Mouse (Mus musculus) thymus, adult 18-20 months (tissue): Measurements from ENCODE around the gene Sart3.
"Not testable (repeated sequence)": the region's sequence is repeated elsewhere in the genome, so short reads cannot be mapped to it uniquely, and the experiment has no call there.

Experiments
- DNase-seq, 2 experiments: peaks; one replicate each; pipeline ENCODE4 v3.0.0; 2022; ENCODE audit warnings: mixed read lengths in 2 of 2

The Sart3 gene

GRCm38 (mm10) chr5:113772450-113772895 is at the start of gene Sart3, which contains the start of gene Iscu:
TSS of gene Sart3 (minus strand) at chr5:113772510.
TSS of gene Iscu (plus strand) at chr5:113772748.
- peak; percentile 89 for DNase-seq

GRCm38 (mm10) chr5:113818572-113818971 is 46.3 kb upstream of the Sart3 start:
- no peak for DNase-seq

DNA sequence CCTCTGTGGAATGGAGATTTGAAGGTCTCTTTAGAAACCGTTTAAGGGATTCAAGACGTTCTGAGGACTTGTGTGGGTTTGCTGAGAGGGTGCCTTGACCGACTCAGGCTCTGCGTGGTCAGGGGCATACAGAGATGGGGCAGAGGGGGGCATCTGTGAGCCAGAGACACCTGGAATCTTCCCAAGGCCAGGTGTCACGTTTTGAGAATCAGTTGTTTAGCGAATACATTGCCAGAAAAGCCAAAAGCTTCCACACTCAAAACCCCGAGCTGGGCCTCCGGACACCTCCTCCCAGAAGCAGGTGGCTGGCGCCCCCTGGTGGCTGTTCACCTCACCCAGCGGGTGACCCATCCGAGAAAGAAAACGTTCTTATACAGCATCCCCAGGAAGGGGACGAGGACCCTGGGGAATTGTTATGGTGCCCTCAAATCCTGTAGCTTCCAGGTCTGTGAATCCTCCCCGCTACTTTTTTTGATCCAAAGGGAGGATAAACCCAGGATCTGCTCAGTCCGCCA is 43.4 kb upstream of the Sart3 start:
- DNase-seq = no peak

DNA sequence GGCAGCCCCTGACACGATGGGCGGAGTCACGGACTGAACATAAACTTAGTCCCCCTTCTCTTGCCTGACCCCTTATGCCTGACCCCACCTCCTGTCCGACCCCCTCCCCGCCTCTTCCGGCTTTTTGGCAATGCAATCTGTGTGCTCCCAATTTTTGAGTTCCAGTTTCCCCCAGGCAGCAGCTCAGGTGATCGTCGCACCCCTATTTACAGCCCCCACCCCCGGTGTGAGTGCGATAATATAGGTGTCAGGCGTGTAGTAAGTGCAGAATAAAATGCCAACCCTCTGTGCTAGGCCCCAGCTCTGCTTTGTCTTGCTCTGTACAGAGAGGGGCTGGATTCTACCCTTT is 42.7 kb upstream of the Sart3 start:
- DNase-seq = no peak

GRCm38 (mm10) chr5:113814111-113815040 is 42.1 kb upstream of the Sart3 start:
- no peak for DNase-seq

DNA sequence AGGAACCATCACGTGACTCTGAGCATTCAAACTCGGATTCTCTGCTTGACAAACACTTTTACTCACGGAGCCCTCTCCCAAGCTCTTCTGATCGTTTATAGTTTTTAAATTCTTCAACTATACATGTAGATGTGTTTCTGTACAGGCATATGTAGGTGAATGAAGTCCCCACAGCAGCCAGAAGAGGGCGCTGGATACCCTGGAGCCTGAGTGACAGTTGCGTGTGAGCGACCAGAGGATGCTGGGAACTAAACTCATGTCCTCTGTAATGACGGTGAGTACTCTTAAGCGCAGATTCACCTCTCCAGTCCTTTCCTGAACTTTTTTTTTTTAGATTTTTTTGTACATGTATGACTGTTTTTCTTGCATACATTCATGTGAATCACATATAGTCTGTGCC is 41.3 kb upstream of the Sart3 start:
- DNase-seq = no peak

- DNase-seq = no peak
These were observed 40.3 kb upstream of the Sart3 start for GRCm38 (mm10) chr5:113812638-113813037.

- DNase-seq = not testable (repeated sequence)
These were observed 39.6 kb upstream of the Sart3 start for GRCm38 (mm10) chr5:113811824-113812420.

DNA sequence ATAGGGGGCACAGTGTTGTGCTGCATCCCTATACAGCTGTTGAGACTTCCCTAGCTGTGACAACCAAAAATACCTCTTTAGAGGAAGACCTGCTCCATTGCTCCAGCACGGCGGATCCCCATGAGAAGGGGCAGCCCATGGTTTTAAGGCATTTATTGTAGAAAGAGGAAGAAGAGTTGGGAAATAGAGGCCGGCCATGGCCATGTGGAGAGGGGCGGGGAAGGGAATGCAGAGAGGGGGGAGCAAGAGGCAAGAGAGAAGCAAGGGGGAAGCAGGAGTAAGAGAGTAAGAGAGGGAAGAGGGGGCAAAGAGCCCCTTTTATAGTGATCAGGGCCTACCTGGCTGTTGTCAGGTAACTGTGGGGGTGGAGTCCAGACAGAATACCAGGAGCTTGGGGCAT is 37.8 kb upstream of the Sart3 start:
- DNase-seq = no peak

- DNase-seq = no peak
These were observed 35.9 kb upstream of the Sart3 start for GRCm38 (mm10) chr5:113808177-113808576.

DNA sequence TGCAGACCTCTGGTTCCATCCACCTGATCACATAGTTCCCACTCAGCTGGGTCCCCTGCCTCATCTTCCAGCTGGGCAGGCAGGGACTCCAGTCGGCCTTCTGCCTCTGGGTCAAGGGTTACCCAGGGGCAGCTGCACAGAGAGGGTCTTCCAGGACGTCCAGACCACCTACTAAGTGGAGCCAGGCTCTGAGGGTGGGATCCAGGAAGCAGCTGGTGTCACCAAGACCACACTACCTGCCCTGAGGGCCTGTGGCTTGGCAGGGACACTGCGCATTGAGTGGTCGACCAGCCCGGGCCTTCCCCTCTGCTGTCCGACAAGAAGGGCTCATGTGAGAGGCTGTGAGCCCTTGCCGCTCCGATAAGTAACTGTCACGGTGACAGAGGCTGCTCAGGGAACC is 35.4 kb upstream of the Sart3 start:
- no peak for DNase-seq

DNA sequence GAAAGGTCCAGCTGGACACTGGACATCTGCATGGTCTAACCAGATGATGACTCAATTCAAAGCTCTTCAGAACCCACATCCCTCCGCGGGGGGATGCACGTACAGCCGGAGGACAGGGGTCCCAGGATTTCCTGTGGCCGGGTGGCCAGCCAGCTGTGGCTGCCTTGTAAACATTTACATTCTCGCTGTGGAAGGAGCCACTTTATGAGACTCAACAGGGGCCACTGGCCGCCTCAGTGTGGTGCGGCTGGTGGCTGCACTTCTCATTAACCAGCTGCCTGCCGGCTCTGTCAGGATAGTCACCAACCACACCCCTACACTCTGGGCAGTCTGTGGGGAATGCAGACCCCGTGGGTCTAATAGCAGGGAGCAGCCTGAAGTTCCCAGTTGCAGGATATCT is 34.1 kb upstream of the Sart3 start:
- DNase-seq = no peak

- DNase-seq = no peak
These were observed 33.0 kb upstream of the Sart3 start for GRCm38 (mm10) chr5:113805301-113805700.

- no peak for DNase-seq
These were observed 32.2 kb upstream of the Sart3 start for GRCm38 (mm10) chr5:113804395-113804966.

DNA sequence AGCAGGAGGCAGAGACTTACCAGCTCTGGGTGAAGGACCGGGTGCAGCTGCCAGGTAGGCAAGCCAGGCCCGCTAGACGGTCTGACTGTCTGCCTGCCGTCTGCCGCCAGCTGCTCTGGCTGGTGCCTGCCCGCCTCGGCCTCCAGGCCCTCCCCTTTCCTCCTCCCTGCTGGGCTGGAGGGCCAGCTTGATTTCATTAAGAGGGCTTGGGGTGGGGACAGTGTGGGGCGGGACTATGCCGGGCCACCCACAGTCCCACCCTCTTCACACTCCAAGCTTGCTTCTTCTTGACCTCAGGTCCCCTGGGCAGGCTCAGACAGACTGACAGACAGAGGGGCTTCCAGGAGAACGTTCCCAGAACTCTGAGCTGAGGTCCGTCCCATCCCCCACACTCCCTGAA is 28.0 kb upstream of the Sart3 start, which contains the start of gene Tmem119:
TSS of gene Tmem119 (minus strand) at position 237 of the 400 bp plus-strand sequence.
- DNase-seq = no peak

- DNase-seq = no peak
These were observed 27.4 kb upstream of the Sart3 start for GRCm38 (mm10) chr5:113799691-113800090.

- no peak for DNase-seq
These were observed 26.2 kb upstream of the Sart3 start for GRCm38 (mm10) chr5:113798525-113798924.

GRCm38 (mm10) chr5:113797149-113797882 is 25.0 kb upstream of the Sart3 start:
- no peak for DNase-seq

DNA sequence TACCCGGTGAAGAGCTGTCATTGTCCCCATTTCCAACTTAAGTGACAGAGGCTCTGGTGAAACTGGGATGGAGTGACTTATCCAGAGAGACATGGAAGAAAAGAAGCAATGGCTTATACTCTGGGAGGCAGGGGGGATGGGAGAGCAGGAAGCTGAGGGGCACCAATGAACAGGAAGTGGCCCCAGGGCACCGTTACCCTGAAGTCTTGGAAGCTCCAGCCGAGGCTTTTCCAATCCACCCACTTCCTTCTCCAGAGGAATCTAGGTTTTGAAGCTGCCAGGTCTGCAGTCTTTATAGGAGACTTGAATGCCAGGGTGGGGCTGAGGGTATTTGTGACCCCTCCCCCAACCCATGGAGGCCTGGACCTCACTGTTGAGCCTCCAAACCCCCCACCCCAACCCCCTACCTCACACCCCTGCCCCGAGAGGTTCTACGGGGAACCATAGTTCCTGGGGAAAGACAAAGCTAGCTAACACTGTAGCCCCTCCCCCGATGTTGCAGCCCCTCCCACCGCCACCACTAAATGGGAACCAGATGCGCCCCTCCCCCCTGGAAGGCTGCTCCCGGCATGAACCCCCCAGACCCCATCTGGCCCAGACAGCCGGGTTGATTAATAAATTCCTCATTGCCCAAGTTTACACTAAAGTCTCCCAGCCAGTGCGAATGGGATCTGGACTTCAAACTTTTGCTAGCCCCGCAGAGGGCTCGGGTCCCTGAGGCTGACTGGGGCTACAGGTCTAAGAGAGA is 24.3 kb upstream of the Sart3 start:
- no peak for DNase-seq

GRCm38 (mm10) chr5:113791197-113792095 is 19.1 kb upstream of the Sart3 start:
- DNase-seq = no peak
